Mouse (Mus musculus): ENCODE results near the gene Bloc1s4. TPM values are rescaled to one million over a fixed set of nuclear protein-coding genes. Genes with fewer than 3 reads are reported as not detected.

Gene Bloc1s4
- polyA plus RNA-seq (2012): 30.3 and 35.1 TPM in 2 replicates

DNA sequence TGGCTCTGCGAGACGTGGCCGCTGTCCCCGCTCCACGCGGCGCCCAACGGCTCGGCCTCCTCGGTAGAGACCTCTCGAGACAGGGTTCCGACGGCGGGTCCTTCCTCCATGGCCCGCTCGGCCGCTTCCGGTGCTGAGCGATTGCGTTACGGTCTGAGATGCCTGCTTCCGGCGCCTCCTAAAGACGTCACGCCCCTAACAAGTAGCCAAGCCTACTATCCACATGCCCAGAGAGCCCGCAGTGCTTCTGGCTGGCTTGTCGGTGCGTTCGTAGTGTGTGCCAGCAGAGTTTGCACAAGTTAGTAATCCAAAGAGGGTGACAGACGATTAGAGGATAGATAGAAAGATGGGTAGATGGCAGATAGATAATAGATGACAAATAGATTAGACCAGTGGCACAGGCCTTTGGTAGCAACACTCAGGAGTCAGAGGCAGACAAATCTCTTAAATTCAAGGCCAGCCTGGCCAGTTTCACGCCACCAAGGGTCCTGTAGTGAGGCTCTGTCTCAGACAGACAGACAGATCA is at the start of gene Bloc1s4:
TSS of gene Bloc1s4 (minus strand) at position 115 of the 526 bp plus-strand sequence.

DNA sequence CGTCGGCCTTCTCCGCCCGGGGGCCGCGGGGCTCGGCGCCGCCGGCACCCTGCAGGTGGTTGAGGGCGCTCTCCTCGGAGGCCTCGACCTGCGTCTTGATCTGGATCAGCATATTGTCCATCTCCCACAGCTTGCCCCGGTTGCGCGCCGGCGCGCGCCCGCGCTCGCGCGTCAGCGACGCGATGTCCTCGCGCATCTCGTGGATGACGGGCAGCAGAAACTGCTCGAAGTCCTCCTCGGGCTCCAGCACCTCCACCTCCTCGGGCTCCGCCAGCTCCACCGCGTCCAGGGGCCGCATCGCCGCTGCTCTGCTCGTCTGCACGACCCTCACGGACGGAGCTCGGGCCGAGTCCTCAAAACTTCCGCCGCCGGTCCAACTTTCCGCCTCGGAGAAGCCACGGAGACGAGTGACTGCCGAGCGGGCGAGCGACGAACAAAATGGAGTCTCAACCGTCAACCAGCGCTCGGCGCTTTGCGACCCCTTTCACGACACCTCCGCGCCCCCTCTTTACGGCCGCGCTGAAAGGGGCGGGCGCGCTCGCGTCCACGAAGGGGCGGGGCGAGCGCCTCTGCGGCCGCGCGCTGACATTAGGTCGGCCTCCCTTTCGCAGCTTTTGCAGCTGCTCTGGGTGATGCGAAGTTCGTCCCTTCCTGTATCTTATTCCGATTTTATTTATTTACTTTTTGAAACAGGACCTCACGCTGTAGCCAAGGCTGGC is 48.0 kb upstream of the Bloc1s4 start, which contains the start of gene Mrfap1:
TSS of gene Mrfap1 (minus strand) at position 477 of the 719 bp plus-strand sequence.

Other genes starting within 250 kb of the Bloc1s4 start
- 14.9 and 16.1 TPM in 2 replicates for gene Tbc1d14, start 155.4 kb downstream of the Bloc1s4 start, polyA plus RNA-seq (2012)
- gene D5Ertd579e, start 52.6 kb downstream of the Bloc1s4 start, polyA plus RNA-seq (2012): 2.9 and 3.7 TPM in 2 replicates
- gene Mrfap1, start 48.1 kb upstream of the Bloc1s4 start, polyA plus RNA-seq (2012): 94.8 and 98.0 TPM in 2 replicates
- 80.2 and 90.2 TPM in 2 replicates for gene Man2b2, start 82.0 kb upstream of the Bloc1s4 start, polyA plus RNA-seq (2012)
- gene Ppp2r2c, start 119.9 kb upstream of the Bloc1s4 start, polyA plus RNA-seq (2012): not detected in 2 replicates
- 1.7 and 2.5 TPM in 2 replicates for gene Wfs1, start 240.6 kb upstream of the Bloc1s4 start, polyA plus RNA-seq (2012)

Data from megakaryocyte-erythroid progenitor cell, adult 5 weeks (primary cell).